Mouse (Mus musculus) lung, postnatal 0 days (tissue): ENCODE results near the gene Dao.

Experiments used
- CTCF ChIP-seq: IDR thresholded peaks from 2 replicates; pipeline ENCODE4 v1.5.1; 2016; ENCODE audit warnings: antibody characterized with exemption, mild to moderate bottlenecking
- EP300 ChIP-seq: IDR thresholded peaks from 2 replicates; pipeline ENCODE4 v1.6.1; 2016; ENCODE audit warnings: antibody characterized with exemption, mild to moderate bottlenecking, control low read depth

- peak; percentile 97 for TF ChIP-seq CTCF
- TF ChIP-seq EP300 = no peak
These were observed 49.1 kb upstream of the Dao start for GRCm38 (mm10) chr5:113954421-113954820.
